Mouse (Mus musculus): ENCODE data around the gene BC024978.

Gene BC024978

DNA sequence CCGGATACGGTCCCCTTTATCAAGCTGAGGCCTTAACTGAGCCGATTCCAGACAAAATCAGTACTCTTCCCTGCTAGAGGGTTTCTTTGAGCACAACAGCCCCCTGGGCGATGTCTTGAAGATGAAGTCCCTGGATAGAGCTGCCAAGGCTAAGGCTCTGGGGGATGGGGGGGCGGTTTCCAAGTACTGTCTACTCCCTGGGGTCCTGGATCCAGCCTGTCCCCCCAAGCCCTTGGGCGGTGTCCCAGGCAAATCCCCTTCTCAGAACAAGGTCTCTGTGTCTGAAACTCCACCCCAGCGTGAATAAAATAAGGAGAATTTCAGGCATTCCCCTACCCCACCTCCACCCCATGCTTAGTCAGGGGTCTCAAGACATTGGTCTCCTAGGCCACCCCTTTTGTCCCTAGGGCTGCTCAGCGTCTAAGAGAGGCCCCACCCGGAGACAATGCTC, 63.7 kb downstream of the BC024978 start:
- peak in 1 of 2 experiments; percentile 11 for DNase-seq (ENCODE audit: low spot score in 2 of 2)

DNA sequence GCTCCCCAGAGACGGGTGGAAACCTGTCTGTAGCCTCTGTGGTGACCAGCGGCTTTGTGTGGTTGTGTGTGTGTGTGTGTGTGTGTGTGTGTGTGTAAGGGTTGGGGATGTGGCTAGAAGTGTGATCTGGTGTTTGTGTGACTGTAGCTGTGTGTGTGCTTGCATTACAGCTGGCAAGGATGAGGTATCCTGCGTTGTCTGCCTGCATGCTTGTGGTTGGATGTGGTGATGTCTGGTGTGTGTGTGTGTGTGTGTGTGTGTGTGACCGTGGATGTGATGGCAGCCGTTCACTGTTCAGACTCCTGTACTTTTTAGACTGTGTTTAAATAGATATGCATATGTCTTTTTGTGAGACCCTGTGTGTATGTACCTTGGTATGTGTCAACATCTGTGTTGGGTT, 64.2 kb downstream of the BC024978 start:
- DNase-seq (ENCODE audit: low spot score in 2 of 2) = no peak

Data from thymus, postnatal 10 days (tissue).